Mouse (Mus musculus): ENCODE data around the gene Mfsd11.

DNA sequence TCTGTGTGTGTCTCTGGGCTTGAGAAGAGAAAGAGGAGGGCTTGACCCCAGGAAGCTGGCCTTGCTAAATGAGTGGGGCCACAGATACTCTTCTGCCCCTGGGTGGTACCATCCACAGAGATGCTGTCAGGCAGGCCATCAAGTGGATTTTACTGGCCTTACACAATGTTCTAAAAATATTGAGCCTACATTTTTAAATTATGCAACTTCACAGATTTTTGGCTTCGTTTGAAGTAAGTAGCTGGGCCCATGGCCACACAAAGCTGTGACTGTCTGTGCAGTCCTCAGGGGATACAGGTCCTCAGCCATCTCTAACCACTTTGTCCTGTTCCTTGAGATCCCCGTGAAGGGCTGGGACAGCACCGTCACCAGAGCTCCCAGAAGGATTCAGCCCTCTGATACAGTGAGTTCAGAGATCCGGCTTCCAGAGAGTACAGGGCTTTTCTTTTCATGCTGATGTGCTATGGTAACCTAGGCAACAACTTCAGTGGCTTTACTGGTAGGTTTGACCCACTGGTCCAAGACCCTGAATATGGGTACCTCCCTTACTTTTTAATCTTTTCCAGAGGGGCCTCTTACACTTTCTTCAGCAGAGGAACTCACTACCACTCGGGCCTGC lies 62.1 kb downstream of the Mfsd11 start:
- TF ChIP-seq CTCF (IDR thresholded peaks at IDR 0.05; ENCODE audit: low read depth) (no peak), EP300 (IDR thresholded peaks at IDR 0.05; ENCODE audit: low read depth) (no peak)

Measured in liver, embryonic 14.5 days (tissue).